Comparison of ENCODE assay signal across 16 mouse cellular contexts in the genomic region with DNA sequence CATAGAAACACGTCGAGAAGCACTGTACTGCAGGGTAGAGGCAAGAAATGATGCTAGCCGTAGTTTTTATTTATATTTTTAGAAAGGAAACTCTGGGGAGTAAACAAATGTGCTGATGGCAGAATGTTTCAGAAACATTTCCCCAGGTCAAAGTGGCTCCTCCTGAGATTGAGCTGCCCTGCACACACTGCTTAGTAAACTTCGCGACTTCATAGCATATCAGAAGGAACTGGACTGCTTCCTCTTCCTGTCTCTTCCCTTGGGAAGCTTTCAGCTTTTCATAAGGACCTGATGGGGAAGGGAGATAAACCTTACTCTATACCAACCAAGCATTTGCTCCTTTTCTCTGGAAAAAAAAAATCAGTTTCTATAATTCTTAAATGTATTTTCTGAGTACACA. TPM values are rescaled to one million over a fixed set of nuclear protein-coding genes. Genes with fewer than 3 reads are reported as not detected.
DNase-seq lines count a peak whose midpoint lies in the region; ATAC-seq lines count a peak whose summit lies in the region.
"Had no signal": no experiment of that assay in that cellular context is flagged by ENCODE, and none has a peak within 500 bp of the region (broad histone marks: within the 10 kb centered on the region; RNA-seq: fewer than 3 reads in every experiment).

No protein-coding gene starts in this region.

- no peaks in the 10 kb centered on the region for H3K27me3 ChIP-seq in lung, embryonic 16.5 days (ENCODE audit: control insufficient read depth, insufficient read depth, low read depth, low read length)
- no peaks in the 10 kb centered on the region for H3K27me3 ChIP-seq in midbrain, embryonic 13.5 days
- H3K27me3 ChIP-seq: liver, embryonic 13.5 days had no signal

- WGBS in lung, embryonic 16.5 days, result 77% methylated on average over 5 of the region's 5 CpGs
- 90% methylated on average over 5 of the region's 5 CpGs for WGBS in midbrain, embryonic 13.5 days

- no peak overlapping the region for H3K9ac ChIP-seq in lung, embryonic 16.5 days (ENCODE audit: low read length)
- no peak overlapping the region for H3K9ac ChIP-seq in midbrain, embryonic 13.5 days (replicated peaks)
- H3K9ac ChIP-seq: liver, embryonic 13.5 days had no signal

- H3K36me3 ChIP-seq in lung, embryonic 16.5 days (ENCODE audit: control insufficient read depth, insufficient read depth, low read length), result peaks cover 5% of the 10 kb centered on the region; the same call in 1 of the 2 replicates
- H3K36me3 ChIP-seq in midbrain, embryonic 13.5 days, result peaks cover 40% of the 10 kb centered on the region
- H3K36me3 ChIP-seq: liver, embryonic 13.5 days had no signal

- peak; percentile 61; the same call in 1 of the 2 replicates for ATAC-seq in lung, embryonic 16.5 days (ENCODE audit: low read depth)
- no peak for ATAC-seq in midbrain, embryonic 13.5 days
- ATAC-seq in megakaryocyte, adult 5-6 weeks (ENCODE audit: poor library complexity, severe bottlenecking), result no peak
- ATAC-seq: hindbrain, embryonic 16.5 days had no signal

- H3K4me3 ChIP-seq in lung, embryonic 16.5 days (ENCODE audit: low read length), result no peak overlapping the region
- H3K4me3 ChIP-seq in midbrain, embryonic 13.5 days (replicated peaks), result no peak overlapping the region
- H3K4me3 ChIP-seq: liver, embryonic 13.5 days had no signal

- H3K27ac ChIP-seq in lung, embryonic 16.5 days (ENCODE audit: low read length), result peak overlapping the region; percentile 58; the same call in 1 of the 2 replicates
- H3K27ac ChIP-seq in midbrain, embryonic 13.5 days, result no peak overlapping the region
- H3K27ac ChIP-seq: liver, embryonic 13.5 days had no signal

- no peaks in the 10 kb centered on the region for H3K4me1 ChIP-seq in lung, embryonic 16.5 days (replicated peaks; ENCODE audit: control insufficient read depth, insufficient read depth, low read length)
- no peaks in the 10 kb centered on the region for H3K4me1 ChIP-seq in midbrain, embryonic 13.5 days (replicated peaks)
- H3K4me1 ChIP-seq: liver, embryonic 13.5 days had no signal

- DNase-seq in adrenal gland, adult 2 months, result peak; percentile 4
- DNase-seq in adrenal gland, adult 18-20 months (ENCODE audit: low spot score in 2 of 2), result no peak
- DNase-seq in heart, adult 9 months (ENCODE audit: low spot score in 2 of 2), result peak; percentile 20 to 65
- DNase-seq in kidney, adult 8-10 months, result peak; percentile 8 to 31
- no peak for DNase-seq in left cerebral cortex, adult 11 months (ENCODE audit: low spot score)
- DNase-seq: cerebellum, adult 11 months; gastrocnemius, postnatal 36 days; liver, embryonic 13.5 days had no signal

- H3K9me3 ChIP-seq in lung, embryonic 16.5 days (ENCODE audit: control insufficient read depth, low read length), result no peaks in the 10 kb centered on the region
- no peaks in the 10 kb centered on the region for H3K9me3 ChIP-seq in midbrain, embryonic 13.5 days
- H3K9me3 ChIP-seq: liver, embryonic 13.5 days had no signal

- no peak overlapping the region for H3K4me2 ChIP-seq in lung, embryonic 16.5 days (ENCODE audit: low read depth, low read length)
- H3K4me2 ChIP-seq in midbrain, embryonic 13.5 days (replicated peaks), result no peak overlapping the region
- H3K4me2 ChIP-seq: liver, embryonic 13.5 days; midbrain, embryonic 11.5 days had no signal

RNA-seq across cellular contexts. Expression of gene Lrrc19, which starts 33.4 kb away (rescaled TPM):
- not detected for total RNA-seq in adrenal gland, adult 2 months (2021)
- polyA plus RNA-seq in adrenal gland, adult 2 months (2012; rRNA removed), result not detected in 2 replicates
- total RNA-seq in adrenal gland, adult 18-20 months (2021), result under 1 TPM in 1 of 2 experiments, not detected in 1; 0.10 TPM
- 0.36 and 0.39 TPM in 2 replicates for polyA plus RNA-seq in lung, embryonic 16.5 days (2015; fragmentation: Nextera tagmentation; extraction: Ambion mirVana)
- 0.59 and 0.86 TPM in 2 replicates for polyA plus RNA-seq in midbrain, embryonic 13.5 days (2015; fragmentation: Nextera tagmentation; extraction: Ambion mirVana)
- total RNA-seq in megakaryocyte, adult 5-6 weeks (2015), result not detected in 2 replicates
- total RNA-seq in megakaryocyte, adult 5-6 weeks (2017), result not detected in 2 replicates
- total RNA-seq: gastrocnemius, postnatal 36 days; layer of hippocampus, adult 8-10 months; left cerebral cortex, postnatal 14 days had no signal
- polyA plus RNA-seq: cortical plate, adult 2 months had no signal

RNA-seq across cellular contexts. Expression of gene Tek, which starts 55.8 kb away (rescaled TPM):
- 10 to 100 TPM; 40.4 to 59.5 TPM for total RNA-seq in adrenal gland, adult 2 months (2021)
- 5.4 and 5.7 TPM in 2 replicates for polyA plus RNA-seq in adrenal gland, adult 2 months (2012; rRNA removed)
- total RNA-seq in adrenal gland, adult 18-20 months (2021), result 10 to 100 TPM; 40.5 to 45.1 TPM
- polyA plus RNA-seq in lung, embryonic 16.5 days (2015; fragmentation: Nextera tagmentation; extraction: Ambion mirVana), result 44.6 and 49.5 TPM in 2 replicates
- polyA plus RNA-seq in midbrain, embryonic 13.5 days (2015; fragmentation: Nextera tagmentation; extraction: Ambion mirVana), result 7.5 and 8.3 TPM in 2 replicates
- total RNA-seq in megakaryocyte, adult 5-6 weeks (2015), result not detected in 2 replicates
- total RNA-seq in megakaryocyte, adult 5-6 weeks (2017), result not detected in 2 replicates

Comparison
In these comparisons a context has a peak if more than half of its experiments do, and no peak if none do; other contexts are left out.
1. DNase-seq: peak in adrenal gland, adult 2 months (single experiment), heart, adult 9 months (2 of 2) and kidney, adult 8-10 months (2 of 2); none in adrenal gland, adult 18-20 months (0 of 2) and left cerebral cortex, adult 11 months (single experiment).
2. RNA of gene Tek, which starts 55.8 kb away (total RNA-seq): 40.4 to 59.5 TPM in adrenal gland, adult 2 months and 40.5 to 45.1 TPM in adrenal gland, adult 18-20 months; not detected in megakaryocyte, adult 5-6 weeks; every median in the first group is over 10 times any median in the second.